Mouse (Mus musculus) neutrophil, adult 83 days (primary cell): ENCODE results near the gene Dnttip1. TPM values are rescaled to one million over a fixed set of nuclear protein-coding genes. Genes with fewer than 3 reads are reported as not detected.

Experiments
- total RNA-seq, 2 experiments: library from RNA; stranded (reverse); gene quantifications; one replicate each; pipeline ENCODE4 v1.2.4; 2023

The Dnttip1 gene
- 10 to 100 TPM; 28.8 to 32.0 TPM for total RNA-seq

GRCm38 (mm10) chr2:164745843-164746479 is at the start of gene Dnttip1, which contains the start of gene Wfdc3:
Dnttip1 (plus strand) TSS chr2:164745983.
Wfdc3 (minus strand) TSS chr2:164745931.

GRCm38 (mm10) chr2:164698201-164698600 is 47.6 kb upstream of the Dnttip1 start, which contains the start of gene Spint4:
Spint4 (plus strand) TSS chr2:164698501.

GRCm38 (mm10) chr2:164715005-164715404 is 30.8 kb upstream of the Dnttip1 start, which contains the start of gene Spint5:
Spint5 (plus strand) TSS chr2:164715305.

GRCm38 (mm10) chr2:164769258-164770037 is 23.7 kb downstream of the Dnttip1 start, which contains the start of gene Ube2c:
Ube2c (plus strand) TSS chr2:164769898.

GRCm38 (mm10) chr2:164779481-164780086 is 33.8 kb downstream of the Dnttip1 start, which contains the start of gene Tnnc2:
Tnnc2 (minus strand) TSS chr2:164779967.

GRCm38 (mm10) chr2:164785481-164786387 is 40.0 kb downstream of the Dnttip1 start, which contains the start of gene Snx21:
Snx21 (plus strand) TSS chr2:164785823.

GRCm38 (mm10) chr2:164804533-164805331 is 58.9 kb downstream of the Dnttip1 start, which contains the start of the genes Acot8 and Zswim3:
Acot8 (minus strand) TSS chr2:164804882.
Zswim3 (plus strand) TSS chr2:164805098.

Other genes starting within 250 kb of the Dnttip1 start
- gene Pigt, start 248.5 kb upstream of the Dnttip1 start, total RNA-seq = 10 to 100 TPM; 51.9 to 55.3 TPM
- not detected for gene Wfdc2, start 183.6 kb upstream of the Dnttip1 start, total RNA-seq
- not detected for gene Spint3, start 172.5 kb upstream of the Dnttip1 start, total RNA-seq
- gene Wfdc6a, start 160.5 kb upstream of the Dnttip1 start, total RNA-seq = not detected
- not detected for gene Eppin, start 152.4 kb upstream of the Dnttip1 start, total RNA-seq
- not detected for gene Wfdc6b, start 132.5 kb upstream of the Dnttip1 start, total RNA-seq
- not detected for gene Wfdc8, start 132.4 kb upstream of the Dnttip1 start, total RNA-seq
- not detected for gene Wfdc16, start 107.2 kb upstream of the Dnttip1 start, total RNA-seq
- gene Wfdc10, start 89.9 kb upstream of the Dnttip1 start, total RNA-seq = 10 to 100 TPM; 13.6 to 15.0 TPM
- not detected for gene Wfdc9, start 89.4 kb upstream of the Dnttip1 start, total RNA-seq
- gene Wfdc11, start 71.9 kb upstream of the Dnttip1 start, total RNA-seq = not detected
- not detected for gene Wfdc13, start 60.9 kb upstream of the Dnttip1 start, total RNA-seq
- gene Spint4, start 47.5 kb upstream of the Dnttip1 start, total RNA-seq = not detected
- gene Spint5, start 30.7 kb upstream of the Dnttip1 start, total RNA-seq = not detected
- gene Wfdc3, start 52 bp upstream of the Dnttip1 start, total RNA-seq = under 1 TPM in 1 of 2 experiments, not detected in 1; 0.22 TPM
- gene Ube2c, start 23.9 kb downstream of the Dnttip1 start, total RNA-seq = 100 to 1,000 TPM; 118 to 133 TPM
- 1 to 10 TPM in 1 of 2 experiments, under 1 TPM in 1; 0.70 to 1.4 TPM for gene Tnnc2, start 34.0 kb downstream of the Dnttip1 start, total RNA-seq
- 1 to 10 TPM; 3.3 to 3.8 TPM for gene Snx21, start 39.8 kb downstream of the Dnttip1 start, total RNA-seq
- 10 to 100 TPM; 41.6 to 50.0 TPM for gene Acot8, start 58.9 kb downstream of the Dnttip1 start, total RNA-seq
- 1 to 10 TPM; 3.4 to 4.4 TPM for gene Zswim3, start 59.1 kb downstream of the Dnttip1 start, total RNA-seq
- 1 to 10 TPM; 3.4 to 3.6 TPM for gene Zswim1, start 76.7 kb downstream of the Dnttip1 start, total RNA-seq
- not detected for gene Spata25, start 82.6 kb downstream of the Dnttip1 start, total RNA-seq
- 100 to 1,000 TPM; 182 to 209 TPM for gene Ctsa, start 86.9 kb downstream of the Dnttip1 start, total RNA-seq
- 1 to 10 TPM; 1.7 to 2.3 TPM for gene Neurl2, start 87.5 kb downstream of the Dnttip1 start, total RNA-seq
- gene Pltp, start 111.7 kb downstream of the Dnttip1 start, total RNA-seq = 1 to 10 TPM; 8.9 to 9.6 TPM
- gene Pcif1, start 133.3 kb downstream of the Dnttip1 start, total RNA-seq = 10 to 100 TPM; 51.1 to 56.8 TPM
- gene Zfp335, start 165.8 kb downstream of the Dnttip1 start, total RNA-seq = 10 to 100 TPM; 28.2 to 29.1 TPM
- 1,000 to 10,000 TPM; 1,731 to 1,759 TPM for gene Mmp9, start 194.8 kb downstream of the Dnttip1 start, total RNA-seq
- 1 to 10 TPM; 4.2 to 6.0 TPM for gene Slc12a5, start 214.8 kb downstream of the Dnttip1 start, total RNA-seq